Mouse (Mus musculus): ENCODE results near the gene Dnaaf3. TPM values are rescaled to one million over a fixed set of nuclear protein-coding genes. Genes with fewer than 3 reads are reported as not detected.
"Not testable (repeated sequence)": the region's sequence is repeated elsewhere in the genome, so short reads cannot be mapped to it uniquely, and the experiment has no call there.

Dnaaf3 gene
- polyA plus RNA-seq, 1 experiment, result 9.6 TPM

GRCm38 (mm10) chr7:4527302-4527689 is 5.0 kb downstream of the Dnaaf3 start:
- DNase-seq (ENCODE audit: low read depth in 1 of 2, low spot score in 2 of 2), result no peak
- WGBS, result 76% methylated on average over 18 of the region's 18 CpGs
- Histone ChIP-seq H3K4me1 (ENCODE audit: control insufficient read depth, insufficient read depth, insufficient read length) (no peaks in the 10 kb centered on the region), H3K27me3 (ENCODE audit: control insufficient read depth, insufficient read depth, low read length) (peaks cover 2% of the 10 kb centered on the region), H3K36me3 (ENCODE audit: control insufficient read depth, insufficient read depth, low read length) (no peaks in the 10 kb centered on the region), H3K4me3 (ENCODE audit: extremely low read depth, insufficient read depth, insufficient read length) (peak overlapping the region; percentile 11; the same call in 1 of the 2 replicates), H3K27ac (ENCODE audit: insufficient read depth, low read length) (no peak overlapping the region)
- TF ChIP-seq POLR2A (IDR thresholded peaks at IDR 0.05; ENCODE audit: low read depth, low read length) (no peak), CTCF (IDR thresholded peaks at IDR 0.05; ENCODE audit: extremely low read depth, insufficient read depth, insufficient read length, insufficient replicate concordance) (no peak)

GRCm38 (mm10) chr7:4526341-4527301 is 5.6 kb downstream of the Dnaaf3 start:
- peak overlapping the region; percentile 39 for H3K27ac ChIP-seq (ENCODE audit: insufficient read depth, low read length)
- no peaks in the 10 kb centered on the region for H3K27me3 ChIP-seq (ENCODE audit: control insufficient read depth, insufficient read depth, low read length)
- peak overlapping the region; percentile 51 for H3K4me3 ChIP-seq (ENCODE audit: extremely low read depth, insufficient read depth, insufficient read length)
- DNase-seq (ENCODE audit: low read depth in 1 of 2, low spot score in 2 of 2), result peak; percentile 63 to 79
- H3K4me1 ChIP-seq (ENCODE audit: control insufficient read depth, insufficient read depth, insufficient read length), result no peaks in the 10 kb centered on the region
- 29% methylated on average over 40 of the region's 40 CpGs for WGBS
- no peak for TF ChIP-seq POLR2A (IDR thresholded peaks at IDR 0.05; ENCODE audit: low read depth, low read length)
- peak; percentile 65 for TF ChIP-seq CTCF (IDR thresholded peaks at IDR 0.05; ENCODE audit: extremely low read depth, insufficient read depth, insufficient read length, insufficient replicate concordance)
- no peaks in the 10 kb centered on the region for H3K36me3 ChIP-seq (ENCODE audit: control insufficient read depth, insufficient read depth, low read length)

- H3K4me3 ChIP-seq (ENCODE audit: extremely low read depth, insufficient read depth, insufficient read length); H3K27ac ChIP-seq (ENCODE audit: insufficient read depth, low read length); H3K4me1 ChIP-seq (ENCODE audit: control insufficient read depth, insufficient read depth, insufficient read length); H3K27me3 ChIP-seq (ENCODE audit: control insufficient read depth, insufficient read depth, low read length); H3K36me3 ChIP-seq (ENCODE audit: control insufficient read depth, insufficient read depth, low read length): not testable (repeated sequence)
- DNase-seq (ENCODE audit: low read depth in 1 of 2, low spot score in 2 of 2), result peak; percentile 26 to 49
- 64% methylated on average over 15 of the region's 15 CpGs for WGBS
- peak; percentile 66; the same call in 1 of the 2 replicates for TF ChIP-seq CTCF (IDR thresholded peaks at IDR 0.05; ENCODE audit: extremely low read depth, insufficient read depth, insufficient read length, insufficient replicate concordance)
These were observed 7.9 kb downstream of the Dnaaf3 start, which contains the start of gene Tnni3 for GRCm38 (mm10) chr7:4524212-4524922. TSS of gene Tnni3 (minus strand) at chr7:4524229.

GRCm38 (mm10) chr7:4523205-4524130 is 8.8 kb downstream of the Dnaaf3 start:
- Histone ChIP-seq H3K36me3 (ENCODE audit: control insufficient read depth, insufficient read depth, low read length) (no peaks in the 10 kb centered on the region), H3K27ac (ENCODE audit: insufficient read depth, low read length) (no peak overlapping the region), H3K27me3 (ENCODE audit: control insufficient read depth, insufficient read depth, low read length) (no peaks in the 10 kb centered on the region), H3K4me1 (ENCODE audit: control insufficient read depth, insufficient read depth, insufficient read length) (no peaks in the 10 kb centered on the region), H3K4me3 (ENCODE audit: extremely low read depth, insufficient read depth, insufficient read length) (no peak overlapping the region)
- TF ChIP-seq POLR2A (IDR thresholded peaks at IDR 0.05; ENCODE audit: low read depth, low read length) (no peak), CTCF (IDR thresholded peaks at IDR 0.05; ENCODE audit: extremely low read depth, insufficient read depth, insufficient read length, insufficient replicate concordance) (no peak)
- WGBS, result 90% methylated on average over 33 of the region's 33 CpGs
- DNase-seq (ENCODE audit: low read depth in 1 of 2, low spot score in 2 of 2), result no peak

GRCm38 (mm10) chr7:4522292-4522691 is 10.0 kb downstream of the Dnaaf3 start:
- 76% methylated on average over 6 of the region's 6 CpGs for WGBS

More at GRCm38 (mm10) chr7:4522292-4522691, 10.0 kb downstream of the Dnaaf3 start:
- TF ChIP-seq POLR2A (IDR thresholded peaks at IDR 0.05; ENCODE audit: low read depth, low read length) (no peak), CTCF (IDR thresholded peaks at IDR 0.05; ENCODE audit: extremely low read depth, insufficient read depth, insufficient read length, insufficient replicate concordance) (no peak)
- Histone ChIP-seq H3K36me3 (ENCODE audit: control insufficient read depth, insufficient read depth, low read length) (no peaks in the 10 kb centered on the region), H3K27me3 (ENCODE audit: control insufficient read depth, insufficient read depth, low read length) (no peaks in the 10 kb centered on the region), H3K27ac (ENCODE audit: insufficient read depth, low read length) (no peak overlapping the region), H3K4me1 (ENCODE audit: control insufficient read depth, insufficient read depth, insufficient read length) (peaks cover 2% of the 10 kb centered on the region; the same call in 1 of the 2 replicates), H3K4me3 (ENCODE audit: extremely low read depth, insufficient read depth, insufficient read length) (no peak overlapping the region)
- DNase-seq (ENCODE audit: low read depth in 1 of 2, low spot score in 2 of 2), result no peak

Measured in spleen, adult 2 months (tissue).